Mouse (Mus musculus): Measurements from ENCODE around the gene Krt72. TPM values are rescaled to one million over a fixed set of nuclear protein-coding genes. Genes with fewer than 3 reads are reported as not detected.

Gene Krt72
- polyA plus RNA-seq (2017; shearing (Covaris generic)) = not detected

DNA sequence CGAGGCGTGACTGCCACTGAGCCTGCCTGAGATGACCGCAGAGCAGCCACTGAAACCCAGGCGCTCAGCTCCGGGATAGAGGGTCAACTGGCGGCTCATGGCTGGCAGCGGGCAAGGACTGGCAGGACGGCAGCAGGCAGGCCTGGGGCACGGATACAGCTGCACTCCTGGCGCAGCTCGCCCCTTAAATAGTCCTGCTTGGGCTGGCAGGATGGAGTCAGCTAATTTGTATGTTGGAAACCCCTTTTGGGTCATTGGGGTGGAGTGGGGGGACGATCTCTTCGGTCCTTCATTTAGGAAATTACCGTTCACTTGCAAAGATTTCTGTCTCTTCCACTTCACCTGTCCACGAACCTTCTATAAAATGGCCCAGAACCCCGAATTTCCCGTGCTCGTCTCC is at the start of gene Krt72:
Gene Krt72 (minus strand): TSS at position 101 of the 400 bp plus-strand sequence.

DNA sequence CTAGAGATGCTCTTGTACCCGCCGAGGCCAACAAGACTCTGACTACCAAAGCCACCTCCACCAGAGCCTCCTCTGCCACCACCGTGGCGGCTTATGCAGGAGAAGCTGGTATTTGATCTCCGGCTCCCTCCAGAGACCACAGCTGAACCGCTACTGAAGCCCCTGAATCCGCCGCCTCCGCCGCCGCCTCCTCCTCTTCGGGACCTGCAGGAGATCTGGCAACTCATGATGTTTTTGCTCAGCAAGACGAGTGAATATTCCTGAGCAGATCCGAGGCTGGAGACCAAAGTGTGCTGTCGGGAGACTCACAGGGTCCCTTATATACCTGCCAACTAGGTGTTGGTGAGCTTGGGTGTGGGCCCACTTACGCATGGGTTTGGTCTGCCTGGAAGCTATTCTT is 31.6 kb upstream of the Krt72 start, which contains the start of gene Krt2:
Gene Krt2 (minus strand): TSS at position 295 of the 400 bp plus-strand sequence.

DNA sequence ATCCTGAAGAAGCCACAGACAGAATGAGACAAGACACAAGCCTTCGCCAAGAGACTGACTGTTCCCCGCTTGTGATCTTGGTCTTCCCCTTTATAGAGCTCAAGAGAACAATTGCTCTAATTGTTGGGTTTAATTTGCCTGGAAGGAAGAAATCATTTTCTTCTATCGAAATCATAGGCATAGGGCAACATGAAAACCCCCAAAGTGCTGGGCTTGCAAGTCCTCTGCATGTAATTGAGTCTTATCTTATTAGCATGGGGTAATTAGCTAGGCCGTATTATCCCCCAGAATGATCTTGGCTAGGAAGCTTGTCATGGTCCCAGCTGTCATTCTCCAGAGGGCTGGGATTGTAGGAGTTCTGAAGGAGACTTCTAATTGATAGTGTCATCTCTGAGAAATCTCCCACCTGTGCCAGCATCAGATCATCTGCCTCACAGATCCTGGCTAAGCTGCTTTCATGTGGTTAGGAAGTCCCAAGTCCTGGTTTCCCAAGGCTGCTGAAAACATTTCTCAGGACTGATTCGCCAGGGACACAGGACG is 16.1 kb upstream of the Krt72 start, which contains the start of gene Krt73:
Gene Krt73 (minus strand): TSS at position 51 of the 540 bp plus-strand sequence.

DNA sequence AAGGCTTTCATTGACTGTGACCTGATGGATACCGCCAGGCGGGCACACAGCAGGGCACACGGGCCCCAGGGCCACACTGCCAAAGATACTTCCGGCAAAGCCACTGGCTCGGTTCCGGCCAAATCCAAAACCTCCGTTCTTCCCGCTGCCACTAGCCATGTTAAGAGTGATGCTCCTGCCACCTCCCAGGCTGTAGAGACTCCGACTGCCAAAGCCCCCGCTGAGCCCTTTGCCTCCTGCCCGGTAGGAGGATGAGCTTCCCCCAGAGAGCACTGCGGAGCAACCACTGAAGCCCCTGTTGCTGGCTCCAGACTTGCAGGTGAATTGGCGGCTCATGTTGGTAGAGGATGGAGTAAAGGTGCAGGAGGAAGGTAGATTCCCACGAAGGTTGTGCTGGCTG is 43.5 kb downstream of the Krt72 start, which contains the start of gene Krt71:
Gene Krt71 (minus strand): TSS at position 399 of the 400 bp plus-strand sequence.

Other genes starting within 250 kb of the Krt72 start
- not detected for gene Krt82, start 235.8 kb downstream of the Krt72 start, polyA plus RNA-seq (2017; shearing (Covaris generic))
- not detected for gene Krt90, start 223.5 kb downstream of the Krt72 start, polyA plus RNA-seq (2017; shearing (Covaris generic))
- gene Krt75, start 212.6 kb downstream of the Krt72 start, polyA plus RNA-seq (2017; shearing (Covaris generic)) = 0.19 TPM
- gene Gm5414, start 158.3 kb downstream of the Krt72 start, polyA plus RNA-seq (2017; shearing (Covaris generic)) = not detected
- not detected for gene Gm5478, start 139.1 kb downstream of the Krt72 start, polyA plus RNA-seq (2017; shearing (Covaris generic))
- gene Krt6b, start 106.2 kb downstream of the Krt72 start, polyA plus RNA-seq (2017; shearing (Covaris generic)) = not detected
- gene Krt6a, start 92.2 kb downstream of the Krt72 start, polyA plus RNA-seq (2017; shearing (Covaris generic)) = not detected
- not detected for gene Krt5, start 73.6 kb downstream of the Krt72 start, polyA plus RNA-seq (2017; shearing (Covaris generic))
- not detected for gene Krt71, start 43.4 kb downstream of the Krt72 start, polyA plus RNA-seq (2017; shearing (Covaris generic))
- not detected for gene Krt73, start 15.9 kb upstream of the Krt72 start, polyA plus RNA-seq (2017; shearing (Covaris generic))
- not detected for gene Krt2, start 31.7 kb upstream of the Krt72 start, polyA plus RNA-seq (2017; shearing (Covaris generic))
- 0.62 TPM for gene Krt1, start 64.3 kb upstream of the Krt72 start, polyA plus RNA-seq (2017; shearing (Covaris generic))
- not detected for gene Krt77, start 83.2 kb upstream of the Krt72 start, polyA plus RNA-seq (2017; shearing (Covaris generic))
- gene Krt76, start 106.5 kb upstream of the Krt72 start, polyA plus RNA-seq (2017; shearing (Covaris generic)) = not detected
- gene Krt4, start 138.3 kb upstream of the Krt72 start, polyA plus RNA-seq (2017; shearing (Covaris generic)) = not detected
- not detected for gene Krt79, start 153.9 kb upstream of the Krt72 start, polyA plus RNA-seq (2017; shearing (Covaris generic))
- gene Krt78, start 167.8 kb upstream of the Krt72 start, polyA plus RNA-seq (2017; shearing (Covaris generic)) = not detected
- gene Krt8, start 218.0 kb upstream of the Krt72 start, polyA plus RNA-seq (2017; shearing (Covaris generic)) = not detected
- gene Krt18, start 241.7 kb upstream of the Krt72 start, polyA plus RNA-seq (2017; shearing (Covaris generic)) = not detected